Mouse (Mus musculus) stomach, postnatal 0 days (tissue): ENCODE measurements around the gene Prb1.
"Not testable (repeated sequence)": the region's sequence is repeated elsewhere in the genome, so short reads cannot be mapped to it uniquely, and the experiment has no call there.

Experiments
- CTCF ChIP-seq: IDR thresholded peaks from 2 replicates; pipeline ENCODE4 v1.5.1; 2016; ENCODE audit warnings: antibody characterized with exemption, low read depth, mild to moderate bottlenecking, moderate library complexity
- EP300 ChIP-seq: optimal IDR thresholded peaks from 2 replicates; pipeline ENCODE3; 2016; ENCODE audit warnings: antibody characterized with exemption

DNA sequence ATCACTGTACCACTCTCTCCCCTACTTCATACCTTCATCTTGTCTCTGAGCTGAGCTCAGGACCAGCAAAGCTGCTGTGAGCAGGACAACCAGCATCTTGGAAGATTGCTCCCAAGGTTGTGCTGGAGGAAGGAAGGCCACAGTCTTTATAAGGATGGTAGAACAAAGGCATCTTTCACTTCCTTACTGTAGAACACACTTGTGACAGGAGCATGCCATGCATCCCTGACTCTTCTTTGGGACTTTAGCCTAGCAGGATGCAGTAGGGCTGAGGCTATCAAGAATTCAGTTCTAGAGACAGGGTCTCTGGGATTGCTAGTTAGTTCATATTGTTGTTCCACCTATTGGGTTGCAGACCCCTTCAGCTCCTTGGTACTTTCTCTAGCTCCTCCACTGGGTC lies at the start of gene Prb1:
- TF ChIP-seq CTCF, EP300: not testable (repeated sequence)
